Mouse (Mus musculus): ENCODE measurements at regions not wholly inside any gene's neighbourhood (a gene's known extent, or its start where the extent isn't known, plus 50 kb on each side); places are given as distances from the start of the nearest gene placed in this dataset.
"Not testable (repeated sequence)": the region's sequence is repeated elsewhere in the genome, so short reads cannot be mapped to it uniquely, and the experiment has no call there.

DNA sequence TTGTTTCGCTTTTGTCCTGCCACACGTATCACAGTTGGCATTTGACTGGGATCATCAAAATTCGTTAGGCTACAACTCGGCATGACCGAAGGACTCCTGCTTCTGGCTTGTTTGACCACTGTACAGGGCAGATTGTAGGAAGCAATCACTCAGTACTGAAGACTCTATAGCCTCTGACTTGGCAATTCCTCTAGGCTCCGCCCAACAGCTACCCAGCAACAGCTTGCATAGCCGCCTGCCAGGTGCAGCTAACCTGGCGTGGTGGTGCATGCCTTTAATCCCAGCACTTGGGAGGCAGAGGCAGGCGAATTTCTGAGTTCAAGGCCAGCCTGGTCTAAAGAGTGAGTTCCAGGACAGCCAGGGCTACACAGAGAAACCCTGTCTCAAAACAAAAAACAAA lies 170.8 kb upstream of the Pum3 start:
- not testable (repeated sequence) for TF ChIP-seq POLR2A (IDR thresholded peaks at IDR 0.05; ENCODE audit: control insufficient read depth, extremely low read depth, insufficient read depth, low read length, poor library complexity); CTCF (IDR thresholded peaks at IDR 0.05; ENCODE audit: borderline replicate concordance, control insufficient read depth, extremely low read depth, insufficient read depth, low read length, poor library complexity)

Data from thymus, adult 2 months (tissue).